Mouse (Mus musculus) lung, adult 2 months (tissue): ENCODE results near the gene Zfhx3.

Experiments used
- CTCF ChIP-seq: fragments of 200-500 bp; IDR thresholded peaks from 2 replicates; pipeline ENCODE4 v1.5.1; 2011; ENCODE audit warnings: mild to moderate bottlenecking, low read length, control low read depth; ENCODE audit not compliant: insufficient read depth
- POLR2A ChIP-seq: fragments of 200-500 bp; IDR thresholded peaks from 2 replicates; pipeline ENCODE4 v1.6.1; 2011; ENCODE audit warnings: low read depth, mild to moderate bottlenecking, control low read depth, low read length, borderline replicate concordance; ENCODE audit errors: extremely low read depth

DNA sequence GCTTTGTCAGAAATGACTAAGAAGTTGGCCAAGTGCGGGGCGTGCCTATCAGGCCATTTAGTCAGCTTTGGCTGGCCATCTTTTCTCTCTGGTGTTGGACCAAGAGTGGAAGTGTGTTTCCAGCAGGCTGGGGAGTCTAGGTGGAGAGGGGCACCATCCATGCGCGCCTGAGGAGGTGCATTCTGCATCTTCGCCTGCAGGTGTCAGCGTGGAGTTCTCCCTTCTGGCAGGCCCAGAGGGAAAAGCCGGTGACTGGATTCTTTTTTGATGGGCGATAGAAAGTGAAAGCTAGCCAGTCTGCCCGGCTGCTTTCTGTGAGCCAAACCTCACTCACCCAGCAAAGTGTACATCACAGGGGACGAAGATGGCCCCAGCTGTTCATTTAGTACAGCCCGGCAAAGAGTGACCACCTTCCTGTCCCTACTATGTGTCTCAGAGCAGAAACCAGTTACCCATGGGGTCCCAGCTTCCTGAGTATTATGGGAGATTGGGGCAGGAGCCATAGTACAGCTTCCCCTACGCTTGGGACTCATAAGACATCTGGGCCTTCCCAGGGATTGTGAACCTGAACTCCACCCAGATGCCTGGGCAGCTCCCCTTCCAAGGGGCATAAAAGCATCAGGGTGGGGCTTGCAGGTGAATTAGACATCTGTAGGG is 944.3 kb downstream of the Zfhx3 start:
- TF ChIP-seq POLR2A (no peak), CTCF (peak; percentile 89)
